Mouse (Mus musculus) G1E-ER4 (cell line): Measurements from ENCODE around the gene Nme7. TPM values are rescaled to one million over a fixed set of nuclear protein-coding genes. Genes with fewer than 3 reads are reported as not detected.

Source experiments
- GATA1 ChIP-seq: IDR thresholded peaks from one replicate; pipeline ENCODE4 v1.8.0; 2012; ENCODE audit warnings: low read length, inconsistent platforms
- polyA plus RNA-seq: library from polyadenylated mRNA; stranded (reverse); fragments of >175 nt; gene quantifications from 2 replicates; pipeline ENCODE4 v1.2.3, GENCODE M21; 2012

Gene Nme7
- polyA plus RNA-seq, 1 experiment, result 1.3 TPM

DNA sequence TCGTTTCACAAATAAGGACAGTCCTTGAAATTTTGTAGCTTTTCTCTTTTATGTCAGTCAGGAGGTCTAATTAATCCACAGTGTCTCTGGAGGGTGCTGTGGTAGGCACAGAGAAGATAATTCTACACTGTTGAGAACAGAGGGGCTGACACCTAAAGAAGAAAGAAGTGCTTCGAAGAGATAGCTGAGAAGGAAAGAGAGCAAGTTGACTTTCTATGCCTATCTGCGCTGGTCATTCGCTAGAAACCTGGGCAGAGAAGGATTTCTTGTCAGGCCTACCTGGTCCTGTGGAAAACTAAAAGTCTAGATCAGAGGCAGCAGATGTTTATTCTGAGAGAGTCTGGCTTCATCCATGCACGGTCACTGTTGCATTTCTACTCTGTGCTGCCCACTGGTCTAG is 10.2 kb downstream of the Nme7 start:
- TF ChIP-seq GATA1, result no peak

DNA sequence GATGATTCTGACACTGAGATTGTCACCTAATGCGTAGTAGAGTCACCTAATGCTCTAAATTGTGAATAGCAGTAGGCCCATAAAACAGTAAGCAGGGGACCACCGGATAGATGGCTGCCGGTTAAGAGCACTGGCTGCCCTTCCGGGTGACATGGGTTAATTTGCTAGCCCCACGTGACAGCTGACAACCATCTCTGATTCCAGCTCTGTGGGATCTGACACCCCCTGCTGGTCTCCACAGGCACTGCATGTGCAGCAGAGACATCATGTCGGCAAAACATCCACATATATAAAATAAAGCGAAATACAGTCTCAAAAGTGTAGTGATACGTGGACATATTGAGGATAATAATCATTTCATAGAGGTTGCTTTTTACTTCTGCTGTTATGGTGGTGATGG is 11.3 kb downstream of the Nme7 start:
- no peak for TF ChIP-seq GATA1

GRCm38 (mm10) chr1:164316697-164317096 is 12.8 kb downstream of the Nme7 start:
- TF ChIP-seq GATA1, result no peak

DNA sequence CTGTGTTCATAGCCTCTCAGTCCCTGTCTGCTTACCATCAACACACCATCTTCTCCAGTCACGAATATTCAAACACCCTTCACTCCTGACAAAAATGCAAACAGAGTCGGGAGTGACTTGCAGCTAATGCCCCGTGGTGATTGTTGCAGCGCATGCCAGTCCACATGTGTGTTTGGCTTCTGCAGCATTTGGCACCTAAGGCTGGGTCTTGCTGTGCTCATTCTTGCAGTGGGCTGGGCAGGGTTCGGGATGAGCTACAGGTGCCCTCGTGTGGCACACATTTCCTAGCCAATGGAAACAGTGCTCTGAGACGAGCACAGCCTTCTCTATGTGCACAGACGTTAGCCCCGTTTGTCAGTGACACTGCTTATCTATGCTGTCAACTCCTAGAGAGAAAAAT is 13.3 kb downstream of the Nme7 start:
- TF ChIP-seq GATA1, result no peak

DNA sequence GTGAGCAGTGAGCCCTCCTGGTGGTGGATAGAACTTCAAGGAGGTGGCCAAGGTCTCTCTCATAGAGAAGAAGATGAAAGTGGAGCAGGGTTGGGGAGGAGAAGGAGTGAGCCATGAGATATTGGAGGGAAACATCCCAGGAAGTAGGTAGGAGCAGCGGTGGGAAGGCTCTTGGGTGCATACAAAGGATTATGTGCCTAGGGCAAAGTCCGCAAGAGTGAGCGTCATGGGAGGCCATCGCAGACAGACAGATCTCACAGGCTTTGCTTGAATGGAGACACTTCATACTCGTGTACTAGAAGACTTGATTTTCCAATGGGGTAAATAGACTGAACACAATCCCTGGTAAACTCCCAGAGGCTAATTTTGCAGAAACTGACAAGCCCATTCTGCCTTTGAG is 14.6 kb downstream of the Nme7 start:
- TF ChIP-seq GATA1, result no peak

DNA sequence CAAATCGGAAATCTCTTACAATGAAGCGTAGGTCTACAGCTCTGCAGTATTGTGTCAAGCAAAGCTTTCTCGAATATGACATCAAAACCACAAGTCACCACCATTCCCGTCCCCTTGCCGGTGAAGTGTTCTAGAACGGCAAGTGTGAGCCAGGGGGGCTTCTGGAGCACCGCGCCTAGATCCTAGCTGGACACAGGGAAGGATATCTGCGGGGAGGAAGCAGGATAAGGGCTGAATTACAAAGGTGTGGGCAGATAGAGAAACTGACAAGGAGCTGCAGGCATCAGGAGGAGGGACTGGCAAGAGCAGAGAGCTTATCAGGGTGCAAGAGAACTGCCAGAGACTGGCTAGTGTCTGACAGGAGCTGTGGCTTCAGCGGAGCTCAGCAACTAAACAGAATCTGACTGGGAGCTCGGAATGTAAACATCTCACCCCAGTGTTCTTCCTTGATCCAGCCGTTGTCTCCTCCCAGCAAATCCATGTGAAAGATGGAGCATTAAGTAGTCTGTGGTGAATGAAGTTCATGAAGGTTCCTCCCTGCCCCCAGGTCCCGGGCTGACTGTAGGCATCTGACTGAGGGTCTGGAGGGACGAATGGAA is 15.7 kb downstream of the Nme7 start:
- TF ChIP-seq GATA1, result no peak

DNA sequence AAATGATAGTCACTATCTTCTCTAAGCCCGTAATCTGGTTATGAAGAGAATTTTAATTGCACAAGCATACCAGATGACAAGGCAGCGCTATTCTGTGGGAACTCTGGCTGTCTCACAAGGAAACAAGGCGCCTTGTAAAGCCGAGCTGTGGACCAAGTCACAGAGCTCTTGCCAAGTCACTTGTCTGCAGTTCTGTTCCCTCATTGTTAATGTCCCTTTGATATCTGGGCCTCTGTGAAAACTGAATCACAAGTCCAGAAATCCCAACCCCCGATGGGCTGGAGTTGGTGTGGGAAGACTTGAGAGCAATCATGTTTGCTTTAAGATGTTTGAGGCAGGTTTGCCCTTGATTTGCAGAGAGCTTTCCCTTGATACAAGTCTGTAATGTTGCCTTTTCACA is 16.8 kb downstream of the Nme7 start:
- TF ChIP-seq GATA1, result no peak

DNA sequence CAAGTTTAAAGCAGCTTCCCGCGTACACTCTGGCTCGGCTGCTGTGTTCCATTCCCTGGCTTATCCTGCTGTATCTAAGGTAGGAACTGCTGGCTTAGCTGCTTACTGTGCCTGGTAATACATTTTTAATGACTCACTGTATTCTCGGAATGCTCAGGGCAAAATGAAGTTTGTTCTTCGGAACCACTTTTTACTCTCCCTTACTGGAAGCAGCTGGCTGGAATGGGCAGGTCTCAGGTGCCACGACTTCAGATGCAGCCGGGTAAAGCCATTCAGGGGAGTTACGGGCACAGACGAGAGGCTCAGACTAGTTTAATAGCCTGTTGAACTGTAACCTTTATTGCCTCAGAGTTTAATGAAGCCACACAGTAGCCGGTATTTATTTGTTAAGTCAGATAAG is 17.5 kb downstream of the Nme7 start:
- no peak for TF ChIP-seq GATA1

GRCm38 (mm10) chr1:164322987-164323650 is 19.2 kb downstream of the Nme7 start:
- TF ChIP-seq GATA1, result no peak

DNA sequence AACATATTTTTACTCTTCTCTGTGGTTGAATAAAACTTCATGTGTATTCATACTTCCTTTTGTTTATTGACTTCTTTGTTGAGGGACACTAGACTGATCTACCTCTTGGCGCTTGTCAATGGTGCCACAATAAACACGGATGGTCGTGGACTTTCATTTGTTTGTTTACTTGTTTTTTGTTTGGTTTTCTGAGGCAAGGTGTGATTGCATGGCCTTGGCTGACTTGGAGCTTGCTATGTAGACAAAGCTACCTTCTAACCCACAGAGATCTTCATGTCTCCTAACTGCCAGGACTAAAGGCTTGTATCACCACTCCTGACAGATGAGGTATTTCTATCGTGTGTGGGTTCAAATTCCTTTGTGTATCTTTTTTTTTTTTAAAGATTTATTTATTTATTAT is 20.3 kb downstream of the Nme7 start:
- no peak for TF ChIP-seq GATA1

DNA sequence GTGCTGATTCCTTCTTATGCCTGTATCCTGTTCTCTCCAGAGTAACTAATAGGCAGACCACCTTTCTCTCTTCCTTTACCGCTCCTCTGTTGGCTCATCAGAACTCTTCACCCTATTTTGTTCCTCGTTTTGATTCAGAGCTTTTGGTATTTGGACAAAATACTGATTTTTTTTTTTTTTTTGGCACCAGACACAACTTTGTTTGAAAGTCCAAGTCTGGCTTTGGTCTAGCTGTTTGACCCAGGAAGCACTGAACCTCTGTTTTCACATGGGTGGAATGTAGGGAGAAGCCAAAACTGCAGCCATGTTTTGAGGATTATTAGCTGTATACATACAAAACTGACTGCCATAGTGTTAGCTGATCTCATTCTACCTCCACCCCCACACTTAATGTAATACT is 21.0 kb downstream of the Nme7 start:
- TF ChIP-seq GATA1, result no peak

DNA sequence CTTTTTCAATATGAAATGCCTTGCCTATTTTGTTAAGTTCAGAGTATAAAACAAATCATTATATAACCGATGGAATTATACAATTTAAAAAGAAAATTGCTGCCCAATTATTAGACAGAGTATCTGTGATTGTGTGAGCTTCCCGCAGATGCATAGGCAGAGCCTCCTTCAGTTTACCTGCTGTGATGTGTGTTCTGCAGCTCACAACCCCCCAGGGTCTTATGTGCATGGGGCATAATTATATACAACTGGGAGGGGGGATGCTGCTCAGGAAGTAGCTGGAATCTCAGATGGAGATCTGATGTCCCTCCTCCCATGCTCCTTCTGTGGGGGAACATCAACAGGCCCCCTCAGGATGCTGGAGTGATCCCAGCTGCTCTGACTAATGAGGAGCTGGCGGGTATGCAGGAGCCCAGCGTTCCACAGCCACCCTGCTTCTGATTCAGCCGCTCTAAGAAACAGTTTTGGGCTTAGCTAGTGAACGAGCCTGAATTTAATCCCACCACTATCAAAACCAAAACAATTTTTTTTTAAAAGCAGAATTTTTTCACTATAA is 22.8 kb downstream of the Nme7 start:
- no peak for TF ChIP-seq GATA1

GRCm38 (mm10) chr1:164327764-164328163 is 23.8 kb downstream of the Nme7 start:
- TF ChIP-seq GATA1, result no peak

GRCm38 (mm10) chr1:164332559-164332958 is 28.6 kb downstream of the Nme7 start:
- no peak for TF ChIP-seq GATA1

DNA sequence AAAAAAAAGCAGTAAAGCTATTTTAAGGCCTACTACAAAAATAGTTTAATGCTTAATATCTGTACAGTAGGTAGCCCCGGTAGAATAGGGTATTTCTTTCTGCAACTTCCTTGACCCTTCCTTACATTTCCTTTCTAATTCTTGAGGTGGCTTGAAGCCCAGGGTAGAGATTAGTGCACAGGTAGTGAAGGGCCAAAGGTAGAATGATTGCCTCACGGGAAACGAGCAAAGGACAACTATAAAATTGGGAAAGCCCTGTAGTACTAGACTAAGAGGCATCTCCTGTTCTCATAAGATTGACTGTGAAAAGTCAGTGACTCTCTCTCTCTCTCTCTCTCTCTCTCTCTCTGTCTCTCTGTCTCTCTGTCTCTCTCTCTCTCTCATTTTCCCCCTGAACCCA is 31.5 kb downstream of the Nme7 start:
- TF ChIP-seq GATA1, result no peak

DNA sequence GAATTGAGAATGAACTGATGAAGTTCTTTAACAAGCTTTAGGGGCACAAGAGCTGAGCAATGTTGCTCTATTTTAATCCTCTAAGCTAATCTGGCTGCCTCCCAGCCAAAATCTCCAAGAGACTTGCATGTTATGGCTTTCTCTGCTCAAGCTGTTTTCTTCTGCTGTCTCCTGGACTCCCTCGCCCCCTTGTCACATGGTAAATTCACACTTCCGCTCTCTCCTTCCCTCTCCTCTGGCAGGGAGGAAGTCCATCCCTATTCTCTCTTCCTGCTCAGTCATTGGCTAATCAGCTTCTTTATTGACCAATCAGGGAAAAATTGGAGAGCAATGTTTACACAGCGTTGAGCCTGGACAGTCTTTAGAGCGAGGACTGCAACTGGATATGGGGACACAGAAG is 31.9 kb downstream of the Nme7 start:
- TF ChIP-seq GATA1, result no peak

DNA sequence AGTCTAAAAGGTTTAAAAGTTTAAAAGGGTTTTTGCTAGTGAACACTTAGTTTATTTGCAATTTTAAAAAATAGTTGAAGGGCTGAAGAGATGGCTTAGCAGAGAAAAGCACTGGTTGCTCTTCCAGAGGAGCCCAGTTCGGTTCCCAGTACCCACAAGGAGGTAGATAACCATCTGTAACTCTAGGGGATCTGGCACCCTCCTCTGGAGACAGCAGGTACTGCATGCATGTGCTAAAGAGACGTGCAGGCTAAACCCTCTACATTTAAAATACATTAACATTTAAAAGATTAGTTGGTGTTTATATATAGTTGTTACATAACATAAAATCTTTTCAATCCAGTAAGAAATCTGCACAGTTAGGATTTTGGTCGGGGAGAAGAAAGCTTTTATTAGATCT is 38.2 kb downstream of the Nme7 start:
- no peak for TF ChIP-seq GATA1
